Mouse (Mus musculus): Measurements from ENCODE around the gene Gm21778. TPM values are rescaled to one million over a fixed set of nuclear protein-coding genes. Genes with fewer than 3 reads are reported as not detected.
"Not testable (repeated sequence)": the region's sequence is repeated elsewhere in the genome, so short reads cannot be mapped to it uniquely, and the experiment has no call there.

Gene Gm21778
- not detected in 2 replicates for polyA plus RNA-seq (2014; fragmentation: Nextera tagmentation; extraction: Ambion mirVana)

DNA sequence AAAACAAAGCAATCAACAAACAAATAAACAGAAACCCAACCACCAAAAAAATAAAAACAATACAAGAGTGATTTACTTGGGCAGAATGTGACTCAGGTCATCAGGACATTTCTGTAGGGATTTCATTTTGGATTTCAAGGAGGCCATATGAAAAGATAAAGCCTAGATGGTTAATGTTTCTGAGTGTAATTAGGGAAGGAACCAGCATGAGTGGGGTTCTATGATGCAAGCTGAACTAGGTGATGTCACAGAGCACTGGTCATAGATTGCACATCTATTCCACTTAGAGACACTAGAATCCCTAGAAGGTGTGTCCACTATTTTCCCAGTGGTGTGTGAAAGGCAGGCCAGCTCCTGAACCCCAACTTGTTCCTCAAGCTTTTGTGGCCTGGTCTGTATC, at the start of gene Gm21778:
TSS of gene Gm21778 (plus strand) at position 301 of the 400 bp plus-strand sequence.
- not testable (repeated sequence) for H3K4me3 ChIP-seq (replicated peaks; ENCODE audit: low read length); H3K27me3 ChIP-seq (ENCODE audit: control insufficient read depth, insufficient read depth, low read length); H3K9me3 ChIP-seq (ENCODE audit: control insufficient read depth, low read length); ATAC-seq (ENCODE audit: low FRiP score); H3K36me3 ChIP-seq (replicated peaks; ENCODE audit: control insufficient read depth, insufficient read depth); H3K9ac ChIP-seq; H3K4me1 ChIP-seq (replicated peaks; ENCODE audit: control insufficient read depth, insufficient read depth, low read length); H3K4me2 ChIP-seq (replicated peaks); H3K27ac ChIP-seq; DNase-seq (ENCODE audit: low spot score)

Other genes with a start within 250 kb of the Gm21778 start
- not detected in 2 replicates for gene Gm20914, start 216.5 kb upstream of the Gm21778 start, polyA plus RNA-seq (2014; fragmentation: Nextera tagmentation; extraction: Ambion mirVana)
- gene Gm28171, start 149.1 kb upstream of the Gm21778 start, polyA plus RNA-seq (2014; fragmentation: Nextera tagmentation; extraction: Ambion mirVana): not detected in 2 replicates